Mouse (Mus musculus): ENCODE measurements around the gene Prss33. TPM values are rescaled to one million over a fixed set of nuclear protein-coding genes. Genes with fewer than 3 reads are reported as not detected.

The Prss33 gene
- total RNA-seq, 2 experiments from 2014 or later: not detected

DNA sequence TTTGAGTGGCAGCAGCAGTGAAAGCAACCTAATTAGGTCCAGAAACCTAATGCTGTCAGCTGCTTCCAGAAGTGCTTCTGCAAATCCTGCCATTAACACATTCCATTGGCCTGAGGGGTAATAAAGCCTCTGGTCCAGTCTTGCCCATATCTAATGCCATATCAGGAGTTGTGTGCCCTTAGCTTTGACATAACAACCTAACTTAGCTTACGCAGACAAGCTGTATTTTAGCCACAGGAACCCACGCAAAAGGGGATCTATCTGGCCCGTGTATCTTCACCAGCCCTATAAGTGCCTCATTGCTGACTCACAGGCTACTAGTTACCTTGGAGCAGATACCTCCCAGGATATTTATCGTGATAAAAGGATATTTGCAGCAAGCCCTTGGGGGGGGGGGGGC, 10.3 kb downstream of the Prss33 start:
- DNase-seq: no peak

- no peak for DNase-seq
These were observed 12.2 kb downstream of the Prss33 start for GRCm38 (mm10) chr17:23823614-23824013.

GRCm38 (mm10) chr17:23823018-23823417, 12.8 kb downstream of the Prss33 start:
- DNase-seq: no peak

- DNase-seq: no peak
These were observed 13.8 kb downstream of the Prss33 start for GRCm38 (mm10) chr17:23822094-23822493.

DNA sequence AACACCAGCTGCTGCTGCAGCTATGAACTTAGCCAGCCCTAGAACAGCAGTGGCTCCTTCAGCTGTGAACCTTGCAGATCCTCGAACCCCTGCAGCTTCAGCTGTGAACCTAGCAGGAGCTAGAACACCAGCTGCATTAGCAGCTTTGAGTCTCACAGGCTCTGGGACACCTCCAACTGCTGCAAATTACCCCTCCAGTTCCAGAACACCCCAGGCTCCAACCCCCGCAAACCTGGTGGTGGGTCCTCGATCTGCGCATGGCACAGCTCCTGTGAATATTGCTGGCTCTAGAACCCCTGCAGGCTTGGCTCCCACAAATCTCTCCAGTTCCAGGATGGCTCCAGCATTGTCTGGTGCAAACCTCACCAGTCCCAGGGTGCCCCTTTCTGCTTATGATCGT, 15.1 kb downstream of the Prss33 start:
- no peak for DNase-seq

GRCm38 (mm10) chr17:23819235-23819634, 16.6 kb downstream of the Prss33 start:
- no peak for DNase-seq

- DNase-seq: no peak
These were observed 17.3 kb downstream of the Prss33 start for GRCm38 (mm10) chr17:23818579-23818978.

DNA sequence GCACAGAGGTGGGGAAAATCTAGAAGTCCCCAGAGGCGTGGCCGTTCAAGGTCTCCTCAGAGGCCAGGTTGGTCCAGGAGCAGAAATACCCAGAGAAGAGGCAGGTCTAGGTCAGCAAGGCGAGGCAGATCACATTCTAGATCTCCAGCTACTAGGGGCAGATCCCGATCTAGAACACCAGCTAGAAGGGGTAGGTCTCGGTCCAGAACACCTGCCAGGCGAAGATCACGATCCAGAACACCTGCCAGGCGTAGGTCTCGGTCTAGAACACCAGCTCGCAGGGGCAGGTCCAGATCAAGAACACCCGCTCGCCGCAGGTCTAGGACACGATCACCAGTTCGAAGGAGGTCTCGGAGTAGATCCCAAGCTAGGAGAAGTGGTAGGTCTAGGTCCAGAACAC, 20.2 kb downstream of the Prss33 start:
- DNase-seq: no peak

DNA sequence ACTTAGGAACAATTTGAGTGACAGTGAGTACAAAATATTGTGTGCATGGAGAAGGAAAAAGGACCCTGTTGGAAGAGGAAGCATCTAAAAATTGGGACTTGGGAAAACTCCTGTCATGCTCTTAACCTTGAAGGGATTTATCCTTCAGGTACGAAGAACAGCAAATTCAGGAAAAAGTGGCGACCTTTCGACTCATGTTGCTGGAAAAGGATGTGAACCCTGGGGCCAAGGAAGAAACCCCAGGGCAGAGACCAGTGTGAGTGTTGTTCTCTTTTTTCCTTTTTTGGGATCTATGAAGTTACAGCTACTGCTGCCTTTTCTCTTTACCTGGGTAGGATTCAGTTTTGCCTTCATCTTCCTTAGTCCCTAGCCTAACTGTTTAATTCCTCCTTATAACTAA, 27.9 kb downstream of the Prss33 start:
- DNase-seq: no peak

- no peak for DNase-seq
These were observed 29.0 kb downstream of the Prss33 start for GRCm38 (mm10) chr17:23806867-23807266.

DNA sequence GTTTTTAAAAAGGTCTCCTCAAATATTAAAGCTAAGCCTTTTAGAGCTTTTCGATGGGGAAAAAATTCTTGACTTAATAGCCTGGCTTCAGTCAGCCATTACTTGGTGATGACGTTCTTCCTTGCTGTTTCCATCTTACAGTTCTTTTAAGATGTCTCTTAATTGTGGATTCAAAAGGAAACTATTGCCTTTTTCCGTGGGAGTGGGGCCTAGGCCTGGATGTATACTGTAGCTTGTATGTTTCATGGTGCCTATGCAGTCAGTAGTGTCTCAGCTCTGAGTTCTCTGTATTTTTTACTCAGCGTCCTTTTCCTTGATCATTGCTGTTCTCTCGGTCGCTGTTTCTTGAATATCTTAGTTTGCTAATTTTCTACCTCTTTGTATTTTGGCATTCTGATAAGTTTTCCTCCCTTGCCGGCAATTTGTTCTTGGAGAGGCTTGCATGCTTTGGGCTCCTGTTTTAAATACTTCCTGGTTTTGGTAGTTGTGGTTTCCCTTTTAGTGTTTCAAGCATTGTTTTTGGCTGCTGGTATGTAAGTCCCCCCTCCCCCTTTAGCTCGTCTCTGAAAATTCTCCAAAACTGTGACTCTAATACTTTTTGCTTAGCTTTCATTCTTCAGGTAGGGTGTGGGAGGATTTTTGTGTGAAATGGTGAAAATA, 31.3 kb downstream of the Prss33 start:
- no peak for DNase-seq

DNA sequence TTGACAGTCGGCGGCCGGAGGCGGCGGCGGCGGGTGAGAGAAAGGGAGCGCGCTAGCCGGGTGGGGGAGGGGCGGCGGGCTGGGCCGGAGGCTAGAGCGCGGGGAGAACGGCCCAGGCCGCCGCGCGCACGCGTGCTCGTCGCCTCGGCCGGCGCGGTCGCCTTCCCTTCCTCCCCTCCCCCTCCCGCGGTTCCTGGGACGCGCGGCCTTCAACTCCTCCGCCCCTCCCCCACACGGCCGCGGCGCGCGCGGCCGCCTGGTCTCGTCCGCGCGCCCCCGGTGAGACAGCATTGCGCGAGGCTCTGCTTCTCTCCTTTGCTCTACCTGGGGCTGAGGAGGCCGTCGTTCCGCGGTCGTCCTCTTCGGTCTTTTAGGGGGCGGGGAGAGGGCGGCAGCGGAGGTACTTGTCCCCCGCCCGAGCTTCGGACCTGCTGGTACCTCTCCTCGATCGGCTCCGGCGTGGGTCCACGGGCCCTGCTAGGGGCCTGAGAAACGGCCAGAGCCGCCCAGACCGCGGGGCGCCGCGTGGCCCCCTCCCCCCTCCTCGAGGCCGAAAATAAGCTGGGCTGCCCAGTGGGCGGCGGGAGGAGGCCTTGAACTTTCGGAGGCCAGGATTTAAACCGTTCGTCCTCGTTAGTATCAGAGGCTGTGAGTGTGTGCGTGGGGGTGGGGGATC, 32.4 kb downstream of the Prss33 start:
- DNase-seq: peak; percentile 56

- peak; percentile 99 for DNase-seq
These were observed 33.0 kb downstream of the Prss33 start for GRCm38 (mm10) chr17:23802746-23803365.

DNA sequence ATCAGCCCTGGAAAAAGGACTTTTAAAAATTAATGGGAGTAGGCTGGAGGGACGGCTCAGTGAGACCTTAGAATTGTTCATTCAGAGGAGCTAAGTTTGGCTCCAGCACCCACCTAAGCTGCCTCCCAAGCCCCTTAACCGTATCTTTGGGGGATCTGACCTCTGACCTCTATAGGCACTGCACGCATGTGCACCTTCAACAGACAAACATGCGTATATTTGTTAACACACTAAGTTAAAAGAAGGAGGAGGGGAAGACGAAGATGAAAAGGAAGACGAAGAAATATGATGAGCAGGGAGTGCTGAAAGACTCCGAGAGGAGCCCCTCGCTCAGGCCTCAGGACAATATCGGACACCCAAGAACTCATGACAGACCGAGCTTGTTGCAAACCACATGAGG, 34.2 kb downstream of the Prss33 start:
- DNase-seq: no peak

DNA sequence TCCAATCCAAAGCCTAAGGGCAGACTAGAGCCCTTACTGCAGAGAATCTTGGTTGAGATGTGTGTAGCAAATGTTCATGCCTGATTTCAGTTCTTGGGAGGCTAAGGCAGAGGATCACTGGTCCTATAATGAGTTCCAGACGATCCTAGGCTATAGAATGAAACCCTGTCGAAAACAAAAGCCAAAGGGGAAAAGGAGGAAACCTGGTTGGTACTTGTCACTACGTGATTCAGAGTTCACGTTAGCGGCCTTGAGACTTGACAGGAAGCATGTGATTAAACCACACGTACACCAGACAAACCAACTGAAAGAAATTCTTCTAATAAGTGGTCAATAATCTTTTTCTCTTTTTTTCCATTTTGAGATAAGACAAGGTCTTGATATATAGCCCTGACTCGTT, 38.5 kb downstream of the Prss33 start:
- no peak for DNase-seq

GRCm38 (mm10) chr17:23795323-23795722, 40.5 kb downstream of the Prss33 start:
- DNase-seq: no peak

GRCm38 (mm10) chr17:23791079-23791357, 44.8 kb downstream of the Prss33 start:
- DNase-seq: no peak

GRCm38 (mm10) chr17:23790269-23791078, 45.4 kb downstream of the Prss33 start, which contains the start of gene Srrm2:
TSS of gene Srrm2 (plus strand) at chr17:23790532.
- DNase-seq: peak; percentile 34

DNA sequence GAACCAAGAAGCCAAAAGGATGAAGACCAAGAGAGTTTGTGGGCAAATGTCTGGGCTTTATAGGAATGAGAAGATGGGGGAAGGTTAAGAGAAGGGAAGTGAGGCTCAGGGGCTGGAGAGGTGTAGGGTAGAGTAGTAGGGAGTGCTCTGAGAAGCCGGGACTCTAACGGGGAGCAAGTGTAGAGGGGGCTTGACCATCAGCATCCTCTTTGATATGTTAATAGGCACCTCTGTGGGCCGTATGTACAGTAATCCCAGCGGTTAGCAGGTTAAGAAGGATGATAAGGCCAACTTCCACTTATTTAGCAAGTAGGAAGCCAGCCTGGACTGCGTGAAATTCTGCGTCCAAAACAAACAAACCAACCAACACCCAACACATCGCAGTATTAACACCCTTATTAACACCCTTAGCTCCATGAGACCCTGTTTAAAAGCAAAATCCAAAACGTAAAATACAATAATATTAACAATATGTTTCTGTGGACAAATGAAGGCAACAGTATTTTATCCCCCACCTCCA, 46.0 kb downstream of the Prss33 start:
- DNase-seq: no peak

GRCm38 (mm10) chr17:23788973-23789372, 46.9 kb downstream of the Prss33 start:
- DNase-seq: no peak

DNA sequence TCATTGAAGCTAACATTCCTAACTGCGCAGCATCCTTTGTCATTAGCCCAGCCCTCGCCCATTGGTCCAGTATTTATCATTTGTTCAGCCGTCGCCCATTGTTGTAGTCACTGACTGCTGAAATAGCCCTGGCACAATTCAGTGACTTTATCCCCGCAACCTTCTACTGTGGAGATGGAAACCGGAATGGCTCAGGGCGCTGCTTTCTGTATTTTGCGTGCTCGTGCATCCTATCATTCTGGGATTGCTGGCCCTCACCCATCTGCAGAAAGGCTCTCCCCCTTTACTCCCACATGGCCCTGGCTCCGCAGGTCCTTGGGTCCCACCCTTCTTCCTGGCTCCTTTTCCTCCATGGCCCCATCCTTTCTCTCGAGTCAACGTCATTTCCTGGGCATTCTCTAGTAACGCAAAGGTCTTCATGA, 49.3 kb downstream of the Prss33 start:
- no peak for DNase-seq
